Mouse (Mus musculus): ENCODE results near the gene Mecom.

DNA sequence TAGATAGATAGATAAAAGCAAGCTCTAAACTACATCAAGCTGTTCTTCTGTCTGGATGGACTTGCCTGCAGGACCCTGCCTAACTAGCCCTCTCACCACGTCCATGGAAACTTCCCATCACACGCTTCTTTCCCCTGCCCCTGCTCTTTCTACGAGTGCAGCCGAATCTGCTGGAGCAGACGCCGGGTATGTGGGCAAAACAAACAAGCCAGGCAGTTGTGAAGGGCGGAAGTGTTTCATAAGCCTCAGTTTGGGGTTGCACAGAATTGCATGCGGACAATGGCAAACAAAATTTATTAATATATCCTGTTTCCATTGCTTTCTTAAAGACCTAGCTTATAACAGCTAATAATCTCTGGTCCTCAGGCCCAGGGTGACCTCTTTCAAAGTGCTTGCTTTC is 91.9 kb downstream of the Mecom start:
- TF ChIP-seq CTCF (conservative IDR thresholded peaks at IDR 0.05; ENCODE audit: low read length) (no peak), POU5F1 (IDR thresholded peaks at IDR 0.05; ENCODE audit: borderline replicate concordance, low read length) (no peak)

All from E14TG2a.4 (cell line).